Comparison of ENCODE assay signal across 8 mouse cellular contexts in genomic region chr8:104250439-104251367, GRCm38 (mm10). TPM values are rescaled to one million over a fixed set of nuclear protein-coding genes. Genes with fewer than 3 reads are reported as not detected.
A peak's percentile ranks its signal among the peaks of the same experiment; 100 is the strongest.
DNase-seq lines count a peak whose midpoint lies in the region; ATAC-seq and TF ChIP-seq lines count a peak whose summit lies in the region.

TSS of gene Cklf (plus strand) at chr8:104250861.

- peak within 1 kb of the TSS; percentile 73 for H3K4me2 ChIP-seq in forebrain, embryonic 12.5 days
- H3K4me2 ChIP-seq in heart, postnatal 0 days (ENCODE audit: low read depth, low read length): peak within 1 kb of the TSS; percentile 90
- peak within 1 kb of the TSS; percentile 86 for H3K4me2 ChIP-seq in neural tube, embryonic 15.5 days

- no peaks in the 10 kb centered on the region for H3K27me3 ChIP-seq in E14TG2a.4 (ENCODE audit: insufficient read depth, low read length)
- H3K27me3 ChIP-seq in forebrain, embryonic 12.5 days: no peaks in the 10 kb centered on the region
- H3K27me3 ChIP-seq in heart, postnatal 0 days (ENCODE audit: control insufficient read depth, insufficient read depth, low read length): no peaks in the 10 kb centered on the region
- no peaks in the 10 kb centered on the region for H3K27me3 ChIP-seq in neural tube, embryonic 15.5 days (replicated peaks)

- H3K9ac ChIP-seq in forebrain, embryonic 12.5 days: peak within 1 kb of the TSS; percentile 66
- peak within 1 kb of the TSS; percentile 57 for H3K9ac ChIP-seq in heart, postnatal 0 days (replicated peaks; ENCODE audit: low read depth, low read length)
- peak within 1 kb of the TSS; percentile 70 for H3K9ac ChIP-seq in neural tube, embryonic 15.5 days (replicated peaks)

- no peaks in the 10 kb centered on the region for H3K9me3 ChIP-seq in E14TG2a.4 (ENCODE audit: low read length)
- H3K9me3 ChIP-seq in forebrain, embryonic 12.5 days: no peaks in the 10 kb centered on the region
- H3K9me3 ChIP-seq in heart, postnatal 0 days (replicated peaks; ENCODE audit: control insufficient read depth, low read length): no peaks in the 10 kb centered on the region
- H3K9me3 ChIP-seq in neural tube, embryonic 15.5 days (replicated peaks): no peaks in the 10 kb centered on the region

- peak within 1 kb of the TSS; percentile 90 for H3K4me3 ChIP-seq in E14TG2a.4 (replicated peaks; ENCODE audit: low read length)
- H3K4me3 ChIP-seq in forebrain, embryonic 12.5 days (replicated peaks): peak within 1 kb of the TSS; percentile 67
- peak within 1 kb of the TSS; percentile 73 for H3K4me3 ChIP-seq in heart, postnatal 0 days (ENCODE audit: low read depth, low read length)
- H3K4me3 ChIP-seq in neural tube, embryonic 15.5 days (replicated peaks): peak within 1 kb of the TSS; percentile 73

- 3% methylated on average over 41 of the region's 41 CpGs for WGBS in forebrain, embryonic 12.5 days
- 4% methylated on average over 41 of the region's 41 CpGs for WGBS in heart, postnatal 0 days
- WGBS in neural tube, embryonic 15.5 days: 4% methylated on average over 41 of the region's 41 CpGs

- peaks cover 3% of the 10 kb centered on the region; the same call in 1 of the 2 replicates for H3K36me3 ChIP-seq in E14TG2a.4 (ENCODE audit: insufficient read depth, low read length)
- no peaks in the 10 kb centered on the region for H3K36me3 ChIP-seq in forebrain, embryonic 12.5 days (replicated peaks)
- H3K36me3 ChIP-seq in heart, postnatal 0 days (replicated peaks; ENCODE audit: control insufficient read depth, insufficient read depth, low read length): no peaks in the 10 kb centered on the region
- no peaks in the 10 kb centered on the region for H3K36me3 ChIP-seq in neural tube, embryonic 15.5 days

- ATAC-seq in forebrain, embryonic 12.5 days (ENCODE audit: low FRiP score): peak; percentile 89
- peak; percentile 85 for ATAC-seq in heart, postnatal 0 days (ENCODE audit: insufficient read depth, low read depth)
- peak; percentile 84 for ATAC-seq in neural tube, embryonic 15.5 days (ENCODE audit: low FRiP score)

- peak; percentile 80 for DNase-seq in c-Kit-positive CD71-positive TER-119-negative erythroid progenitor cells, embryonic 14.5 days (ENCODE audit: low read depth)
- peak; percentile 85 for DNase-seq in heart, postnatal 0 days (ENCODE audit: low spot score)
- DNase-seq in kidney, postnatal 4 days: peak; percentile 90 to 94
- DNase-seq in lung, adult 18-20 months: peak; percentile 88 to 90
- peak; percentile 86 for DNase-seq in testis, postnatal 14 days (ENCODE audit: low spot score)

- peaks cover 50% of the 10 kb centered on the region for H3K4me1 ChIP-seq in E14TG2a.4 (replicated peaks; ENCODE audit: low read depth, low read length)
- peaks cover 21% of the 10 kb centered on the region for H3K4me1 ChIP-seq in forebrain, embryonic 12.5 days
- peaks cover 9% of the 10 kb centered on the region for H3K4me1 ChIP-seq in heart, postnatal 0 days (ENCODE audit: control insufficient read depth, insufficient read depth)
- peaks cover 32% of the 10 kb centered on the region for H3K4me1 ChIP-seq in neural tube, embryonic 15.5 days

- no peak for TF ChIP-seq EP300 in heart, postnatal 0 days (IDR thresholded peaks at IDR 0.05; ENCODE audit: low read depth)

- peak within 1 kb of the TSS; percentile 86 for H3K27ac ChIP-seq in forebrain, embryonic 12.5 days
- H3K27ac ChIP-seq in heart, postnatal 0 days (ENCODE audit: low read depth): no peak within 1 kb of the TSS
- H3K27ac ChIP-seq in neural tube, embryonic 15.5 days (replicated peaks): peak within 1 kb of the TSS; percentile 76

- no peak for TF ChIP-seq CTCF in E14TG2a.4 (conservative IDR thresholded peaks at IDR 0.05; ENCODE audit: low read length)
- TF ChIP-seq CTCF in heart, postnatal 0 days (IDR thresholded peaks at IDR 0.05; ENCODE audit: low read depth): peak; percentile 34

RNA-seq across cellular contexts. Expression of gene Cklf, which starts in this region (rescaled TPM):
- polyA plus RNA-seq in forebrain, embryonic 12.5 days (2016; fragmentation: Nextera tagmentation; extraction: Ambion mirVana): 39.6 and 45.2 TPM in 2 replicates
- total RNA-seq in heart, postnatal 0 days (2014; rRNA removed; ENCODE audit: low replicate concordance): 1.7 and 11.5 TPM in 2 replicates
- 13.3 and 15.0 TPM in 2 replicates for polyA plus RNA-seq in heart, postnatal 0 days (2015; fragmentation: Nextera tagmentation; extraction: Ambion mirVana)
- 36.8 and 38.3 TPM in 2 replicates for polyA plus RNA-seq in neural tube, embryonic 15.5 days (2015; fragmentation: Nextera tagmentation; extraction: Ambion mirVana)
